Mouse (Mus musculus): ENCODE results near the gene Asic4. TPM values are rescaled to one million over a fixed set of nuclear protein-coding genes. Genes with fewer than 3 reads are reported as not detected.

The Asic4 gene
- total and polyA plus RNA-seq, 2 experiments from 2014 or later = 7.7 to 21.4 TPM

DNA sequence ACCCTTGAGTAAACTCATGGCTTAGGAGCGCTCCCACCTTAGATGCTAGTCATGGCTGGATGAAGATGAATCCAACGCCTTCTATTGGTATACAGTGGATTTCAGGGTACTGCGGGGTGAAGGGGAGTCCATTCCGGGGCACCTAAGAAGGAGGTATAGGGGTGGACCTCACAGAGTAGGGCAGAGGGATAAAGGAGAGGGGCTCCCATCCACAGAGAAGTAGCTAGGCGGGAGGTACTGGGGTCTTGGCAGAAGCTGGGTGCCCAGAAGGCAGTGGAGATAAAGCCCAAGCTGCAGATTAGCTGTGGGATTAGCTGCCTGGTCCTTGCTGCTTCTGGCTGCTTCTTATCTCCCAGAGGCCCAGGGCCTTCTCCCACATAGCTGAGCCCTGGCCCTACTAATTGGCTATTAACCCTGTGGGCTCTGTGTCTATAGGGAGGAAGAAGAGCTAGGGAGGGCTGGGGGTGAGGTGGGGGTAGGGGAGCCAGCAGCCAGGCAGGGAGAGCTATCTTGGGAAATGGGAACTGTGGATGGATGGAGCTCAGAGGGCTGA, 13.5 kb downstream of the Asic4 start:
- Histone ChIP-seq H3K9me3 (ENCODE audit: low read length) (no peaks in the 10 kb centered on the region), H3K4me3 (ENCODE audit: low read depth, low read length) (no peak overlapping the region), H3K9ac (no peak overlapping the region), H3K27ac (ENCODE audit: low read depth, low read length) (no peak overlapping the region), H3K4me2 (ENCODE audit: low read depth) (no peak overlapping the region), H3K36me3 (ENCODE audit: insufficient read depth) (no peaks in the 10 kb centered on the region), H3K4me1 (ENCODE audit: insufficient read depth) (peaks cover 4% of the 10 kb centered on the region), H3K27me3 (ENCODE audit: insufficient read depth, low read length) (peaks cover 3% of the 10 kb centered on the region; the same call in 1 of the 2 replicates)
- ATAC-seq (no peak), DNase-seq (no peak)
- 67% methylated on average over 5 of the region's 5 CpGs for WGBS
- TF ChIP-seq CTCF (IDR thresholded peaks at IDR 0.05; ENCODE audit: low read depth) = no peak

DNA sequence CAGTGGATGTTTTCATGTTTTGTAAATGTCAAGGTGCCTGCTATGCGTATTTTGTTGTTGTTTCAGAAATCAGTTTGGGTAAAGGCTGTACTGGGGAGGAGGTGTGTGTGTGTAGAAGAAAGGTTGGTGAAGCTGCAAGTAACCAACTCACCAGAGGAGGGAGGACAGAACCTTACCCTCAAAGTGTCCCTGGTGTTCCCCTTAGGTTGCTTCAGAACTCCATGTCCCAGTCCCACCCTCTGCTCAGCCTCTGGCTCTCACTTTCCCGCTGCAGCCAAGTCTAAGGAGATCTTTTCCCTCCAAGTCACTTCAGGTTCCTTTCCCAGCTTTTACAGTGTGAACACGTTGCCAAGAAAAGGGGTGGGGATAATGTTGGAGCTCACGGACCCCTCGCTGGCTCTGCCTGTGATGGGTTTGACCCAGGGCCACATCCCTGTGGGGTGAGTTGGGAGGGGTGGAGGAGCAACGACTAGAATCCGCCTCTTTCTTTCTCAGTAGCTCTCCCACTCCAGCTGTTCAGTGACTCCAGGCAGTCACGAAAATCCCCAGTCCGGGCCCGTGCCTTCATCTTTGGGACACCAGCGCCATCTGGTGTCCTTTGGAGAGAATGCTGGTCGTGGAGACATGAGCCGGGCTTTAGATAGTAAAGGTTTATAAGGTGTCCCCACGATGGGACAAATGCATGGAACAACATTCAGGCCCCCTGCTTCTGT, 17.1 kb downstream of the Asic4 start:
- 8% methylated on average over 14 of the region's 14 CpGs for WGBS
- peaks cover 7% of the 10 kb centered on the region for H3K36me3 ChIP-seq (ENCODE audit: insufficient read depth)
- TF ChIP-seq CTCF (IDR thresholded peaks at IDR 0.05; ENCODE audit: low read depth) = peak; percentile 96
- H3K27me3 ChIP-seq (ENCODE audit: insufficient read depth, low read length) = peaks cover 3% of the 10 kb centered on the region; the same call in 1 of the 2 replicates
- H3K9me3 ChIP-seq (ENCODE audit: low read length) = no peaks in the 10 kb centered on the region
- no peak overlapping the region for H3K9ac ChIP-seq
- peaks cover 4% of the 10 kb centered on the region; the same call in 1 of the 2 replicates for H3K4me1 ChIP-seq (ENCODE audit: insufficient read depth)
- H3K4me2 ChIP-seq (ENCODE audit: low read depth) = 0 out of 2 replicates have a peak overlapping the region, but pooled peaks have one; percentile 31
- DNase-seq (peak; percentile 94), ATAC-seq (peak; percentile 85)
- H3K27ac ChIP-seq (ENCODE audit: low read depth, low read length) = no peak overlapping the region
- H3K4me3 ChIP-seq (ENCODE audit: low read depth, low read length) = no peak overlapping the region

DNA sequence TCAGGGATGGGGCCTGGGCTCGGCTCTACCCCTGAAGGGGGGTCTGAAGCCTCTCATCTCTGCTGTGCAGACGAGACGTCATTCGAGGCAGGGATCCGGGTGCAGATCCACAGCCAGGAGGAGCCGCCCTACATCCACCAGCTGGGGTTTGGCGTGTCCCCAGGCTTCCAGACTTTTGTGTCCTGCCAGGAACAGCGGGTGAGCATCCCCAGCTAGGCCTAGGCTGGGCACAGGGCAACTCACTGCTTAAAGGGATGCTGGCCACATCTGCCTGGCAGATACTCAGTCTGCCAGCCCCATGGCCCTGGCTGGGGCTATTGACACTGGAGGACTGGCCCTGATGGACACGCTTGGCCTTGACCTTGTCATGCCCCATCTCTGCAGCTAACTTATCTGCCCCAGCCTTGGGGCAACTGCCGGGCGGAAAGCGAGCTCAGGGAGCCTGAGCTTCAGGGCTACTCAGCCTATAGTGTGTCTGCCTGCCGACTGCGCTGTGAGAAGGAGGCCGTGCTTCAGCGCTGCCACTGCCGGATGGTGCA, 19.1 kb downstream of the Asic4 start:
- Histone ChIP-seq H3K36me3 (ENCODE audit: insufficient read depth) (peaks cover 26% of the 10 kb centered on the region), H3K4me1 (ENCODE audit: insufficient read depth) (peaks cover 4% of the 10 kb centered on the region; the same call in 1 of the 2 replicates), H3K27me3 (ENCODE audit: insufficient read depth, low read length) (peaks cover 3% of the 10 kb centered on the region; the same call in 1 of the 2 replicates), H3K27ac (ENCODE audit: low read depth, low read length) (no peak overlapping the region), H3K9ac (no peak overlapping the region), H3K4me2 (ENCODE audit: low read depth) (no peak overlapping the region), H3K4me3 (ENCODE audit: low read depth, low read length) (no peak overlapping the region), H3K9me3 (ENCODE audit: low read length) (no peaks in the 10 kb centered on the region)
- no peak for TF ChIP-seq CTCF (IDR thresholded peaks at IDR 0.05; ENCODE audit: low read depth)
- ATAC-seq (no peak), DNase-seq (no peak)
- 82% methylated on average over 17 of the region's 17 CpGs for WGBS

DNA sequence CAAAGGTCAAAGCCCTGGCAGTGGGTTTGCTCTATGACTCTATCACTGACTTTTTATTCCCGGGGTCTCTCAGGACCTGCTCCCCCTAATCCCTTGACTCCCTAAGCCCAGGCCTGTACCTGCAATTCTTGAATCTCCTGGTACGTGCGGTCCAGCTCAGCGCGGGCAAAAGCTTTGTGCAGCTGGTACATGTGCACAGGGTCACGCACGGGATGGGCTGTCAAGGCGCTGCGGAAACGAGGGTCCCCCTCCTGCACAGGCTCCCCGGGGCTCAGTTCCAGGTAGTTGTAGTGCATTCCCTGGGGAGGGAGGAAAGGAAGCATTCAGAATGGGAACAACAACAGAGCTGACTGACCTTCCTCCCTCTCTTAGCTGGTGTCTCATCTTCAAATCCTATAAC, 26.2 kb downstream of the Asic4 start:
- ATAC-seq (no peak), DNase-seq (no peak)
- Histone ChIP-seq H3K9me3 (ENCODE audit: low read length) (no peaks in the 10 kb centered on the region), H3K4me1 (ENCODE audit: insufficient read depth) (peaks cover 26% of the 10 kb centered on the region), H3K9ac (no peak overlapping the region), H3K4me2 (ENCODE audit: low read depth) (no peak overlapping the region), H3K4me3 (ENCODE audit: low read depth, low read length) (no peak overlapping the region), H3K27me3 (ENCODE audit: insufficient read depth, low read length) (no peaks in the 10 kb centered on the region), H3K27ac (ENCODE audit: low read depth, low read length) (no peak overlapping the region), H3K36me3 (ENCODE audit: insufficient read depth) (peaks cover 53% of the 10 kb centered on the region)
- WGBS = 95% methylated on average over 11 of the region's 11 CpGs
- TF ChIP-seq CTCF (IDR thresholded peaks at IDR 0.05; ENCODE audit: low read depth) = no peak

DNA sequence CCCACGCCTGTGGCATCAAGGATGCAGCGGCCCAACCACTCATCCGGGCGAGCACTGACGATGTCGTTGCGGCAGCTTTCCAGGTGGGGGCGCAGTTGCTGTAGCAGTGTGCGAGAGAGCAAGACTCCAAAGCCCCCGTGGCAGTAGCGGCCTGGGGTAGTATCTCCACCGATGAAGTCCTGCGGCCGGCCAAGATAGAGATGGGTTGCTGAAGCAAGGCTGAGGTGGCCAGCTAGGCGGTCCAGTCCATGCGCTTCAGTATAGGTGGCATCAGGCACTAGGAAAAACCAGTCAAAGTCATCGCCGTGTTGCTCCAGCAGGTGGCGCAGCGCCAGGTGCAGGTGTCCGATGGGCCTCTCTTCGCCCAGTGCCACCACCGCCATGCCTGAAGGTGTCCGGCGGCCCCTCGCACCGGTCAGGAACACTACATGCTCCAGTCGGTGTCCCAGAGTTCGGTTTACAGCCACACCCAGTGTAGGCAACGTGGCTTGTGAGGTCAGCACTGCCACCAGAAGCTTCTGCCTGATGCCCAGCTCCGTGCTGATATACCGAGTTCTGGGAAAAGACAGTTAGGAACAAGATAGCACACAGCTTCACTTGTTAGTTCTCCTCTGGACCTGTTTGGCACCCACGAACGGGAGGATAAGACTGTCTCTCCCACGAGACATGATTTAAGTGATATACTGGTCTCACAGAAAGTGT, 27.2 kb downstream of the Asic4 start:
- no peaks in the 10 kb centered on the region for H3K9me3 ChIP-seq (ENCODE audit: low read length)
- WGBS = 11% methylated on average over 35 of the region's 35 CpGs
- H3K4me2 ChIP-seq (ENCODE audit: low read depth) = peak overlapping the region; percentile 82
- H3K27ac ChIP-seq (ENCODE audit: low read depth, low read length) = no peak overlapping the region
- no peak for ATAC-seq
- H3K36me3 ChIP-seq (ENCODE audit: insufficient read depth) = peaks cover 49% of the 10 kb centered on the region
- no peak overlapping the region; the same call in 1 of the 2 replicates for H3K9ac ChIP-seq
- H3K27me3 ChIP-seq (ENCODE audit: insufficient read depth, low read length) = no peaks in the 10 kb centered on the region
- peak overlapping the region; percentile 85 for H3K4me3 ChIP-seq (ENCODE audit: low read depth, low read length)
- peaks cover 26% of the 10 kb centered on the region for H3K4me1 ChIP-seq (ENCODE audit: insufficient read depth)
- peak; percentile 83 for TF ChIP-seq CTCF (IDR thresholded peaks at IDR 0.05; ENCODE audit: low read depth)
- DNase-seq = peak; percentile 86

DNA sequence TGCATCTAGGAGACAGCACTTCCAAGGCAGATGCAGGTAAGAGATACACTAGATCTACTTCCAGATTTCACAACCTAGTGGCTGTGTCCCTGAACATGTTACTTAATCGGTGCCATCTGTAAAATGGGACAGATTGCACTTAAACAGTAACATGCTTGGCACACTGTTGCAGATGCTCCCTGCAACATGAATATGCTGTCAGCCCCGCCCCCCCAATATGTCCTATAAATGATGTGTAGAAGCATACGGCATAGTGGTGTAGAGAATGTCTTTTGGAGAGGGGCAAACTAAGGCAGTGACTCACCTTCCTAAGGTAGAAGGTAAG, 27.7 kb downstream of the Asic4 start:
- H3K9me3 ChIP-seq (ENCODE audit: low read length) = no peaks in the 10 kb centered on the region
- peaks cover 49% of the 10 kb centered on the region for H3K36me3 ChIP-seq (ENCODE audit: insufficient read depth)
- DNase-seq = peak; percentile 43
- no peak for ATAC-seq
- no peak overlapping the region; the same call in 1 of the 2 replicates for H3K9ac ChIP-seq
- H3K4me2 ChIP-seq (ENCODE audit: low read depth) = peak overlapping the region; percentile 82
- no peak for TF ChIP-seq CTCF (IDR thresholded peaks at IDR 0.05; ENCODE audit: low read depth)
- 45% methylated on average over 3 of the region's 3 CpGs for WGBS
- H3K27me3 ChIP-seq (ENCODE audit: insufficient read depth, low read length) = no peaks in the 10 kb centered on the region
- no peak overlapping the region for H3K27ac ChIP-seq (ENCODE audit: low read depth, low read length)
- H3K4me1 ChIP-seq (ENCODE audit: insufficient read depth) = peaks cover 26% of the 10 kb centered on the region
- peak overlapping the region; percentile 85 for H3K4me3 ChIP-seq (ENCODE audit: low read depth, low read length)

Measured in forebrain, postnatal 0 days (tissue).